Mouse (Mus musculus) splenic B cell, adult 2 months (primary cell): ENCODE measurements around the gene Col23a1.

Source experiments
- DNase-seq: peaks from one replicate; pipeline ENCODE4 v3.0.0-alpha.2; 2011; ENCODE audit warnings: low read depth, low spot score
- H3K27me3 ChIP-seq: 2 replicates; pipeline ENCODE4 v1.6.1; 2012; ENCODE audit warnings: mild to moderate bottlenecking, low read length, moderate library complexity, mixed read lengths; ENCODE audit not compliant: control insufficient read depth, poor library complexity, insufficient read depth, severe bottlenecking
- H3K36me3 ChIP-seq: 2 replicates; pipeline ENCODE4 v1.6.1; 2012; ENCODE audit warnings: mild to moderate bottlenecking, low read length, moderate library complexity, mixed read lengths; ENCODE audit not compliant: control insufficient read depth, poor library complexity, insufficient read depth, severe bottlenecking

Gene Col23a1

DNA sequence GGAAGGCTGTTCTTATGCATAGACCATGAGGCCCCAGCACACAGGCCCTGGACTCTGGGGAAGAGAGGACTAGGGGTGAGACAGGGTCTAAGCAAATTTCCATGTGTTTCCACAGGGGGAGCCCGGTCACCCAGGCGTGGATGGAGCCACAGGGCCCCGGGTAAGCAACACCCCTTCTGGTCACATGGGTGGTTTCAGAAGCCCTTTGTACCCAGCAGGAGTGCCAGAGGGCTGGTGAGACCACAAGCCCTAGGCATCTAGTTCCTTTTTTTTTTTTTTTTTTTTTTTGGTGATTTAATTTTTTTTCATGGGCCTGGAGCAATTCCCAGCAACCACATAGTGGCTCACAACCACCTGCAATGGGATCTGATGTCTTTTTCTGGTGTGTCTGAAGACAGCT lies 275.3 kb downstream of the Col23a1 start:
- DNase-seq = peak; percentile 61
- H3K36me3 ChIP-seq = no peaks in the 10 kb centered on the region
- no peaks in the 10 kb centered on the region for H3K27me3 ChIP-seq

DNA sequence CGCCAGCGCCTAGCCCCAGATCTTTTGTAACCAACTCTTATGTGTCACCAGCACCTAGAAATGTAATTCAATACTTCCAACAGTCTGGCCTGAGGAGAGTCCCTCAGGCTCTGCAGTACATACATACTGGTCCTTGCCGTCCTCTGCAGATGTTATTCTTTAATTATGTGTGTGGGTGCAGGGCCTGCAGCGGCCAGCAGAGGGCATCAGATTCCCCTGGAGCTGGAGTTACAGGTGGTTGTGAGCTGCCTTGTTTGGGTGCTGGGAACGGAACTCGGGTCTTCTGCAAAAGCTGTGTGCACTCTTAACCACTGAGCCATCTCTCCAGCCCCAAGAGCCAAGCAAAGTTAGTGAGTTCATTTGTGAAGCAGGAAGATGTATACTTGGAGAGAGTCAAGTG lies 276.2 kb downstream of the Col23a1 start:
- DNase-seq = peak; percentile 42
- no peaks in the 10 kb centered on the region for H3K36me3 ChIP-seq
- H3K27me3 ChIP-seq = no peaks in the 10 kb centered on the region

DNA sequence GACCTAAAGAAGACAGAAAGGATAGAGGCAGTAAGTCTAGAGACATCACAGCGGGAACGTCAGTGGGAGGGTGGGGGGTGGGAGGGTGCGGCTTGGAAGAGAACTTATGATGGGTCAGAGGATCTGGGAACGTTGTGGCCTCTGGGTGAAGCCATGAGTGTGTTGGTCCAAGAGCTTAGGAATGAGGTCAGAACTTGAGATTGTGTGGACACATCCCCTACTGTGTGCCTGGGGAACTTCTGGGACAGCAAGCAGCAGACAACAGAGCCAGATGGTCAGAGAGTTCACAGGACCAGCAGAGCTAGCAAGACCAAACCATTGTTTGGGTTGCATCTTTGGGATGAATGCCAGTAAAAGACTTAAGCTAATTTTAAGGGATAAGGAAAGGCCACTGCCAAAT lies 279.1 kb downstream of the Col23a1 start:
- no peak for DNase-seq
- Histone ChIP-seq H3K36me3 (no peaks in the 10 kb centered on the region), H3K27me3 (no peaks in the 10 kb centered on the region)

DNA sequence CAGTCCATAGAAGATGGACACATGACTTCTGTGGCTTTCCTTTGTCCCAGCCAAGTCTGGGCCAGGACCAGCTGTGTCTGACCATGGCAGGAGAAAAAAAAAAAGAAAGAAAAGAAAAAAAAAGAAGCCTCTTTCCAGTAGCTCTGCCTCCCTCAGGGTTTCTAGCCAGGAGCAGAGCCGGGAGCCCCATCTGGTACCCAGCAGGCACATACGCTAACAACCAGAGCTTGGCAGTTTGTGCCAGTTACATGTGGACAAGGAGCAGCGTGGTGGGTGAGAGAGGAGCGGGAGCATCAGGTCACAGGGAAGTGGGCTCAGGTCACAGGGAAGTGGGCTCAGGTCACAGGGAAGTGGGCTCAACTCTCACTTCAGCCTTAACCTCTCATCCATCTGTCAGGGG lies 286.7 kb downstream of the Col23a1 start:
- no peaks in the 10 kb centered on the region for H3K27me3 ChIP-seq
- DNase-seq = no peak
- H3K36me3 ChIP-seq = no peaks in the 10 kb centered on the region; the same call in 1 of the 2 replicates

DNA sequence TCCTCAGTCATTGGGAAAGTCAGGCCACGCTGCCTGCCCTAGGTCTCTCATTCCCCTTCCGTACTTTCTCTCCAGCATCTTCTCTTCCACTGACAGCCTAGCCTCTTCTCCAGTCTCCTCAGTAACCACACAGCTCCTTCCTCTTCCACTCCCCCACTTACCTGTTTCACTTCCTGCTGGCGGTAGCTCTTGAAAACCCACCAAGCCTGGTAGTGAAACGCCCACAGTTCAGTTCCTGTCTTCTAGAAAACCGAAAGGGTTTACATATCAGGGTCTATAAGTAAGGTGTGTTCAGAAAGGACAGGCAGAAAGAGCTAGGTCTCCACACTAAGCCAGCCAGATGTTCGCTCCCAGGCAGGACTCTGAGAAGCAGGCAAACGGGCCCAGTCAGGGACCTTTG lies 287.9 kb downstream of the Col23a1 start:
- peak; percentile 84 for DNase-seq
- H3K36me3 ChIP-seq = no peaks in the 10 kb centered on the region; the same call in 1 of the 2 replicates

DNA sequence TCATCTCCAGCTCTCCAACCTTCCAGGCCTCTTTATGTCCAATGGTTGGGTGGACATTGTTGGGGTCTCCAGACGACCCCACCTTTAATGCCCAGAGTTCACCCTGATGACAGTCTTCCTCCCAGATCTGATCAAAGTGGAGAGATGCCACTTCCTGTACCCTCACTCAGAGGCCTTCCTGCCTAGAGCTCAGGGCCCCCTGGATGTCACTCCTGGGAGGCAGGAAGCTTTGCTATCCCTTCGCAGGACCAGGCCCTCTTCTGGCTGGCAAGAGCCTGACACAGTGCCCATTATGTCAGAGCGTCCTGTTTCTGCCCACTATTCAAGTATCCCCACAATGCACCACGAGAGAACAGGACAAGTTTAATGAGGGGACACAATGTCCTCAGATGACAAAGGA lies 289.3 kb downstream of the Col23a1 start:
- no peaks in the 10 kb centered on the region; the same call in 1 of the 2 replicates for H3K36me3 ChIP-seq
- no peaks in the 10 kb centered on the region for H3K27me3 ChIP-seq
- no peak for DNase-seq

More for the DNA sequence above, 287.9 kb downstream of the Col23a1 start:
- H3K27me3 ChIP-seq = no peaks in the 10 kb centered on the region

DNA sequence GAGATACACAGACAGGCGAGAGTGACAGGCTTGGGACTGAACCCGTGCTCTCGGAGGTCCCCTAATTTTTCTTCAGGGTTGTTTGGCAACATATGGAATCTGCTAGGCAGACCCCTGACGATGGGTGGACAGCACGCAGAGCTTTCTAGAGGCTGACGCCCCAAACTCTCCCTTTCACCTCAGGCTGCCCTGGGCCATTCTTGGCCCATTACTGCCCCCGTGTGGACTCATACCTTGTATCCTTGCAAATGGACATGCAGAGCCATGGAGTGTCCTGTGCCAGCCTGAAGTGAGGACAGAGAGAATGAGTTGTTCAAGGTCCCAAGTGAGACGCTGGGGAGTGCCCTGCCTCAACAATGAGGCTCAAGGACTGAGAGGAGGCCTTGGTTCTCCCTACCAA lies 293.0 kb downstream of the Col23a1 start:
- peak; percentile 87 for DNase-seq
- Histone ChIP-seq H3K27me3 (no peaks in the 10 kb centered on the region), H3K36me3 (peaks cover 3% of the 10 kb centered on the region)

DNA sequence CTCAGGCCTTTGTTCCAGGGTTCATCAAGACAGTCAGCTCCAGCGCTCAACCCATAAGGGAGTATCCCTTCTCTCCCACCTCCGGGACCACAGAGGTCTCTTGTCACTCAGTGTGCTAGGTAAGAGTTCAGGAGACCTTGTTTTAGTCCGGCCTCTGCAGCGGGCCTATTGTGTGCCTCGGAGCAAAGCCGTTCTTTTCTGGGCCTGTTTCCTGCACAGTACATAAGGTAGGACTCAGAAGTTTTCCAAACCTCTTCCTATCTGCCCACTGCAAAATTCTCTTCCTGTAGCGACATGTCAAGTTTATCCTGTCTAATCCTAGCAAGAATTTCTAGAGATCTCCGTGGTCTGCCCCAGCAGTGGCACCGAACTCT lies 294.3 kb downstream of the Col23a1 start:
- no peak for DNase-seq
- Histone ChIP-seq H3K27me3 (no peaks in the 10 kb centered on the region), H3K36me3 (peaks cover 5% of the 10 kb centered on the region)

DNA sequence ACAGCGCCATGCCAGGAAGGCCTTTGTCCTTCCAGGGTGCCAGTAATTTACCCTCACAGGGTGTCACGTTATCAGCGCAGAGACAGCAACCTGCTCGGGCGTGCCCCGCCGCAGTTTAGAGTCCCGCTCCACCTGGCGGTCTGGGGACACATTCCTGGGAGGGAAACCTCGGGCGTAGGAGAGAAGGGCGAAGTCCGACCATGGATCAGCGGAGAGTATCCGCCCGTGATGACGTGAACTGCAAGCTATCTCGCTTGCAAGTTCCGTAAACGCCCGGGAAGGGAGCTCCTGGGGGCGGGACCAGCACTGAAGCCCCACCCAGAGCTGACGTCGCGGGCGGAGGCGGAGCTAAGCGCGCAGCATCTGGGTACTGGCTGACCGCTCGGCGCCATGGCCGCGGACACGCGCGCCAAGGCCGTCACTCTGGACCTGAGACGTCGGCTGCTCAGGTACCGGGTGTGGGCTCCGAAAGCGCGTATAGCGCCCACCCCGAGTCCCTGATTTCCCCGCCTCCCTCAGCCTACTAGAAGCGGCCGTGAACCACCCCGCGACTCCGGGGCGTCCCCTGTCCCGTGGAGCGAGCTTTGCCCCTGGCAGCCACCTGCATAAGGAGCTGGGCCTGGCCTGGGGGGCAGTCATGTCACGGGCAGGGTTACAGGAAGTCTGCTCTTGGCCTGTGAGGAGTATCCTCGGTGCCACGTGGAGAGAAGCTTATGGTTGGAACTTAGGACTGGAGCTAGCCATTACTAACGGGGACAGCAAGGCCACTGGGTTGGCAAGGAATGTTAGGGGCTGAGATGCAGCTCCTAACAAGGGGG lies 294.9 kb downstream of the Col23a1 start, which contains the start of gene Phykpl:
Phykpl (plus strand) TSS at position 327 of the 818 bp plus-strand sequence.
- H3K36me3 ChIP-seq = peaks cover 5% of the 10 kb centered on the region
- no peaks in the 10 kb centered on the region for H3K27me3 ChIP-seq
- DNase-seq = peak; percentile 96

DNA sequence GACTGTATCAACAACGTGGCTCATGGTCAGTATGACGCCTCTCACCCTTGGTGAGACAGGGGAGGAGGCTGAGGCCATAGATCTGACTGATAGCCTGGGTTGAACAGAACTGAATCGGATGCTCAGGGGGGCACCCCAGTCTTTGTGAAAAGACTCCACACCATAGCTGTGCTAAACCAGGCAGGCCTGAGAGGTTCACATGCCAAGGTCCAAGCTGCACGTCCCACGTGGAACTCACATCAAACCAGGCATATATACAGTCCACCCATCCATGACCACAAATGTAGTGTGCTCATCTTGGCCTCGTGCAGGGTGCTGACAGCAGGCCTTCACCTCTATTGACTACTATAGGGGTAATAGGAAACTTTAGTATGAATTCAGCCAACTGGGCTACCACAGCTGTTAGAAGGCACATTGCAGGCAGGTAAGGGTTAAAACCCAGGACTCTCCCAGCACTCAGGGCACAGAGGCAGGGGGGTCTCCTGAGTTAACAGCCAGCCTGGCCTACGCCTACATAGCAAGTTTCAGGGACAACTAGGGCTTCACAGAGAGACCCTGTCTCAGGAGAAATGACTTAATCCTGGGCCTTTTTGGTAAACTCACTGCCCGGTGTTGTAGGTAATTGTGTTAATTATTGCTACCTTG lies 296.0 kb downstream of the Col23a1 start:
- DNase-seq = peak; percentile 40
- Histone ChIP-seq H3K27me3 (no peaks in the 10 kb centered on the region), H3K36me3 (peaks cover 5% of the 10 kb centered on the region)

DNA sequence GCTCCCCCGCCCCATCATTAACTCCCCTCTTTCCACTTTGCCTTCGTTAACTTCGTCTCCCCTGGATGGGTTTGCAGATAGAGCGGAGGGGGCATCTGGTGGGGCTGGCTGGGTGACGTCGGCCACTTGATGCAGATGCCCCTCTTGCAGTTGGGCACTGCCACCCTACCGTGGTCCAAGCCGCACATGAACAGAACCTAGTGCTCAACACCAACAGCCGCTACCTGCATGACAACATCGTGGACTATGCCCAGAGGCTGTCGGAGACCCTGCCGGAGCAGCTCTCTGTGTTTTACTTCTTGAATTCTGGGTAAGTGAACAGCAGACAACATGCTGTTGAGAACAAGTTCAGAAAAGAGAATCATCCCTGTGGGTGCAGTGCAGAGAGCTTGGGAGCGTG lies 296.7 kb downstream of the Col23a1 start:
- DNase-seq = no peak
- H3K36me3 ChIP-seq = peaks cover 6% of the 10 kb centered on the region
- H3K27me3 ChIP-seq = no peaks in the 10 kb centered on the region

DNA sequence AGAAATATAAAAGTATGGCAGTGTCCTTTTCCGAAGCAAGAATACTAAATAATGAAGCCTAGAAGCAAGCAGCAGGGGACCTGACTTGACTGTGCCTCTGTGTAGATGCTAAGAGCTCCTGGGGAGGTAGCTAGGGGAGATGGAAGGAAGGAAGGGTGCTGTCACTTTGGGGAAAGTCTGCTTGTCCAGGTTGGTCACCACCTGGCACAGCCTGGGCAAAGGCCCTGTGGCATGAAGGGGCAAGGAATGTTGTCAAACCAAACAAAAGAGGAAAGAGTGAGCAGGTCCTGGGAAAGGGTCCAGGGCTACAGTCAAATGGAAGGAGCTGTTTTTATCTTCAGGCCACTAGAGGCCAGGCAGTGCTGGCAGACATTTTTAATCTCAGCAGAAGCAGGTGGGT lies 297.3 kb downstream of the Col23a1 start:
- H3K27me3 ChIP-seq = no peaks in the 10 kb centered on the region
- H3K36me3 ChIP-seq = peaks cover 9% of the 10 kb centered on the region
- DNase-seq = no peak

DNA sequence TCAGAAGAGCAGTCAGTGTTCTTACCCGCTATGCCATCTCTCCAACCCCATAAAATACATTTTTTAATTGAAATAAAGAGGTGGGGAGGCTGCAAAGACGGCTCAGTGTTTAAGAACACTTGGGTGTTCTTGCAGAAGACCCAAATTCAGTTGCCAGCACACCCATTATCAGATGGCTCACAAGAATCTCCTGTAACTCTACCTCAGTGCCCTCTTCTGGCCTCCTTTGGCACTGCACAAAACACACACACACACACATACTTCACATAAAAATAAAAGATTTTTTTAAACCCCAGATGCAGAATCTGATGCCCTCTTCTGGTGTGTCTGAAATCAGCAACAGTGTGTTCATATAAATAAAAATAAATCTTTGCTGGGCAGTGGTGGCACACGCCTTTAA lies 299.1 kb downstream of the Col23a1 start:
- H3K27me3 ChIP-seq = no peaks in the 10 kb centered on the region
- no peak for DNase-seq
- H3K36me3 ChIP-seq = peaks cover 10% of the 10 kb centered on the region

DNA sequence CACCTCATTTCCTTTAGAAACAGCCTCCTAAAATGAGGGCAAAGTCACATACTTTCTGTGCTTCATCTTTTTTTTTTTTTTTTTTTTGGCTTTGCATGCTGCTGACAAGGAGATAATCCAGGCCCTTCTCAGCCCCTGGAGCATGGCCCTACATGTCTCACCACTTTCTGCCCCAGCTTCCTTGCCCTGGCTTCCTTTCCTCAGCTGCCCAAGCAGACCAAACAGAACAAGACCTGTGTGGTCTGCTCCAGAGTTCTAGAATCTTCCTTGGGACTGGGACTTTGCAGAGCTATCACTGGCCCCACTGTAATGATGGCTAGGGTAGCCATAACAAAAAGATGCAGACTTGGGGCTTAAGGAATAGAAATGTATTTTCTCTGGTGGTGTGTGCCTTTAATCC lies 300.3 kb downstream of the Col23a1 start:
- DNase-seq = no peak
- Histone ChIP-seq H3K27me3 (no peaks in the 10 kb centered on the region), H3K36me3 (peaks cover 13% of the 10 kb centered on the region)

DNA sequence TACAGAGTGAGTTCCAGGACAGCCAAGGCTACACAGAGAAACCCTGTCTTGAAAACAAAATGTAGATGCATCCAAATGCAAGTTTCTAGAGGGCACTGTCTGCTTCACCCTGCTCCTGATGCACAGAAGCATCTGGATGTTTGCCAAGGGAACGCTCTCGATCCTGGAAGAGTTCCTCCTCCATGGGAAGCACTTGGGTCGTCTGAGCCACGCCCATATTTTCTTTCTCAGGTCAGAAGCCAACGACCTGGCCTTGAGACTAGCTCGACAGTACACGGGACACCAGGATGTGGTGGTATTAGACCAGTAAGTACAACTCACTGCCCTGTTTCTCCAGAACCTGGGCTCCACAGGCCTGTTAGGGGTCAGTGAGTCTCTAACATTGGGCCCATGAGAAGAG lies 301.4 kb downstream of the Col23a1 start:
- DNase-seq = no peak
- Histone ChIP-seq H3K36me3 (peaks cover 13% of the 10 kb centered on the region), H3K27me3 (no peaks in the 10 kb centered on the region)
